Mouse (Mus musculus): ENCODE measurements at regions not wholly inside any gene's neighbourhood (a gene's known extent, or its start where the extent isn't known, plus 50 kb on each side); places are given as distances from the start of the nearest gene placed in this dataset.

DNA sequence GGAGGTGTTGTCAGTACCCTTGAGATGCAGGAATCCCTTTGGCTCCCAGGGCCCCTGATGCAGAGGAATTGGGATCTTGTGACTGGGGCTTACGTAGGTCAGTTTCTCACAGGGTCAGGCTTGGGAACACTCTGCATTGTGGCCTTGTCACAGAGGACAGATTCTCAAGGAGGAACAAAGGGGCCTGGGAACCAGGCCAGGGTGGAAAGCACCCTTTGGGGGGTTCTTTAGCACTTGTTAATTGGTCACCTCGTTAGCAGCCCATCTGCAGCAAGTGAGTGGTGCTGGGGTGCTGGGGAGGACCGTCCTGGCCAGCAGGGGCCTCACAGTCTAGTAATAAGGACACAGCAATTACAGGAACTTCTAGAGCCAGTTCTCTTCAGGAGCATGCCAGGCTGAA is 85.3 kb upstream of the Gm4791 start:
- TF ChIP-seq POLR2A (IDR thresholded peaks at IDR 0.05; ENCODE audit: borderline replicate concordance, insufficient read depth, low read length): no peak
- TF ChIP-seq CTCF (IDR thresholded peaks at IDR 0.05; ENCODE audit: borderline replicate concordance, insufficient read depth, low read depth, low read length): no peak

Measured in cerebellum, adult 2 months (tissue).